Comparison of ENCODE assay signal across 11 mouse cellular contexts in genomic region chr10:117385431-117385830, GRCm38 (mm10).
"Had no signal": no experiment of that assay in that cellular context is flagged by ENCODE, and none has a peak within 500 bp of the region (broad histone marks: within the 10 kb centered on the region; RNA-seq: fewer than 3 reads in every experiment).

No protein-coding gene starts in this region.

- DNase-seq: retina, postnatal 1 day; right cerebral cortex, adult 18-20 months; right cerebral cortex, postnatal 14 days; right cerebral cortex, postnatal 25 days; right cerebral cortex, postnatal 4 days; spleen, adult 18-20 months; thymus, adult 18-20 months; thymus, adult 2 months; thymus, postnatal 25 days; thymus, postnatal 36 days; thymus, postnatal 4 days had no signal
